ENCODE assay signal across 8 mouse cellular contexts in the genomic region with DNA sequence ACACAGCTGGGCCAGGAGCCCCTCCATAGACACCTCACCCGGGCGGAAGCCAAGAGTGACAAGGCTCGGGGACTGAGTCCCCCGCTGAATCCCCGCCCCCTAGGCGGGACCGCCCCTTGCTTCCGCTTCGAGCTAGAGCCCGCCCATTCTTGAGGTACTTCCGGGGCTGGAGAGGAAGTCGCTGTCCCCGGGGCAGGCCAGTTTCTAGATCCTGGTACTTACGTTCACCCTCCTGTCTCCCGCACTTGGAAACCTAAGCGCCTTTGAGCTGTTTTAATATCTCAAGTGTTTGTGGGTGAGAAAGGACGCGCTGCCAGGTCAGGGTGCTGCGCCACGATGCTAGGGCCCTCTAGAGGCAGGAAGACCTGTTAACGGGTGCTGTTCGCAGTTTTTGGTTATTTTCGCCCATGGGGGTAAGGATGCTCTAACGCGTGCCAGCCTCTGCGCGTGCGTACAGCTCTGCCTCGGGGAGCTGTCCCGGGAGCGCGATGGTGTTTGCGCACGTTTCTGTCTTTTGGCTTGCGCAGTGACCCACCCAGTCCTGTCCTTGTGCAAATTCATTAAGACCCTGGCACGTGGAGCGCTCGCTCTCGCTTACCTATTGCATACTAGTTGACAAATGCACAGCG. TPM values are rescaled to one million over a fixed set of nuclear protein-coding genes. Genes with fewer than 3 reads are reported as not detected.
DNase-seq lines count a peak whose midpoint lies in the region; ATAC-seq lines count a peak whose summit lies in the region.

A gene (minus strand): TSS at position 447 of the 629 bp plus-strand sequence.

- WGBS in heart, embryonic 13.5 days, result under 1% methylated on average over 40 of the region's 40 CpGs
- WGBS in liver, embryonic 12.5 days (ENCODE audit: insufficient replicate concordance), result under 1% methylated on average over 40 of the region's 40 CpGs
- under 1% methylated on average over 40 of the region's 40 CpGs for WGBS in stomach, embryonic 15.5 days

- no peaks in the 10 kb centered on the region for H3K9me3 ChIP-seq in heart, embryonic 13.5 days
- H3K9me3 ChIP-seq in liver, embryonic 12.5 days (replicated peaks), result no peaks in the 10 kb centered on the region
- no peaks in the 10 kb centered on the region for H3K9me3 ChIP-seq in stomach, embryonic 15.5 days

- H3K36me3 ChIP-seq in heart, embryonic 13.5 days, result peaks cover 11% of the 10 kb centered on the region
- H3K36me3 ChIP-seq in liver, embryonic 12.5 days, result peaks cover 11% of the 10 kb centered on the region; the same call in 1 of the 2 replicates
- H3K36me3 ChIP-seq in stomach, embryonic 15.5 days, result peaks cover 16% of the 10 kb centered on the region; the same call in 1 of the 2 replicates

- H3K4me3 ChIP-seq in brown adipose tissue, adult 24 weeks (ENCODE audit: insufficient read depth, low read depth, low read length), result peak within 1 kb of the TSS; percentile 90
- peak within 1 kb of the TSS; percentile 82 for H3K4me3 ChIP-seq in heart, embryonic 13.5 days
- peak within 1 kb of the TSS; percentile 73 for H3K4me3 ChIP-seq in liver, embryonic 12.5 days
- H3K4me3 ChIP-seq in stomach, embryonic 15.5 days (replicated peaks), result peak within 1 kb of the TSS; percentile 70

- peak; percentile 97 for DNase-seq in CD4-positive, CD25-positive, alpha-beta regulatory T cell, adult 2 months (ENCODE audit: low read depth, low spot score)
- DNase-seq in fat pad, adult 2 months (ENCODE audit: extremely low read depth, low read depth, low spot score), result peak; percentile 70
- DNase-seq in kidney, postnatal 10 days, result peak; percentile 97
- peak; percentile 97 for DNase-seq in natural killer cell, adult 2 months (ENCODE audit: low spot score in 2 of 2)

- H3K4me2 ChIP-seq in heart, embryonic 13.5 days, result peak within 1 kb of the TSS; percentile 93
- peak within 1 kb of the TSS; percentile 94 for H3K4me2 ChIP-seq in liver, embryonic 12.5 days
- peak within 1 kb of the TSS; percentile 88 for H3K4me2 ChIP-seq in stomach, embryonic 15.5 days

- peak within 1 kb of the TSS; percentile 94 for H3K9ac ChIP-seq in heart, embryonic 13.5 days
- H3K9ac ChIP-seq in liver, embryonic 12.5 days, result peak within 1 kb of the TSS; percentile 87
- H3K9ac ChIP-seq in stomach, embryonic 15.5 days, result peak within 1 kb of the TSS; percentile 72

- H3K27me3 ChIP-seq in heart, embryonic 13.5 days (replicated peaks), result no peaks in the 10 kb centered on the region
- H3K27me3 ChIP-seq in liver, embryonic 12.5 days (replicated peaks), result no peaks in the 10 kb centered on the region
- no peaks in the 10 kb centered on the region for H3K27me3 ChIP-seq in stomach, embryonic 15.5 days (replicated peaks)

- ATAC-seq in heart, embryonic 13.5 days (ENCODE audit: extremely low read depth, insufficient number of reproducible peaks, low FRiP score, low TSS enrichment), result peak; percentile 94
- peak; percentile 98 for ATAC-seq in liver, embryonic 12.5 days
- peak; percentile 98 for ATAC-seq in stomach, embryonic 15.5 days (ENCODE audit: insufficient read depth, low FRiP score, low read depth)

- H3K27ac ChIP-seq in brown adipose tissue, adult 24 weeks (replicated peaks; ENCODE audit: low read depth, low read length), result peak within 1 kb of the TSS; percentile 68
- peak within 1 kb of the TSS; percentile 89 for H3K27ac ChIP-seq in heart, embryonic 13.5 days (replicated peaks)
- peak within 1 kb of the TSS; percentile 94 for H3K27ac ChIP-seq in liver, embryonic 12.5 days
- H3K27ac ChIP-seq in stomach, embryonic 15.5 days, result peak within 1 kb of the TSS; percentile 98

- H3K4me1 ChIP-seq in brown adipose tissue, adult 24 weeks (ENCODE audit: control insufficient read depth, insufficient read depth, insufficient read length, low read length), result 0 out of 2 replicates have a peak, but pooled peaks cover 3% of the 10 kb centered on the region
- peaks cover 12% of the 10 kb centered on the region for H3K4me1 ChIP-seq in heart, embryonic 13.5 days
- H3K4me1 ChIP-seq in liver, embryonic 12.5 days, result peaks cover 30% of the 10 kb centered on the region
- H3K4me1 ChIP-seq in stomach, embryonic 15.5 days, result peaks cover 4% of the 10 kb centered on the region; the same call in 1 of the 2 replicates

RNA-seq across cellular contexts. Expression of the gene that starts here (rescaled TPM):
- polyA plus RNA-seq in brown adipose tissue, adult 24 weeks (2012; ENCODE audit: insufficient read depth, insufficient read length, missing spikeins), result 2.7 and 3.5 TPM in 2 replicates
- polyA plus RNA-seq in heart, embryonic 13.5 days (2015; fragmentation: Nextera tagmentation; extraction: Ambion mirVana), result 4.3 and 4.9 TPM in 2 replicates
- 2.4 and 2.9 TPM in 2 replicates for polyA plus RNA-seq in liver, embryonic 12.5 days (2016; fragmentation: Nextera tagmentation; extraction: Ambion mirVana)
- polyA plus RNA-seq in stomach, embryonic 15.5 days (2015; fragmentation: Nextera tagmentation; extraction: Ambion mirVana), result 5.3 and 5.9 TPM in 2 replicates

Comparison
In these comparisons a context has a peak if more than half of its experiments do, and no peak if none do; other contexts are left out.
1. Peak in every context shown above with its lines: DNase-seq, ATAC-seq, H3K4me3 ChIP-seq and H3K27ac ChIP-seq.